Mouse (Mus musculus): ENCODE results near the gene Txndc16.

Txndc16 gene

GRCm38 (mm10) chr14:45220090-45220956 is at the start of gene Txndc16:
TSS of gene Txndc16 (minus strand) at chr14:45220328.
- in situ Hi-C loops (cut with MboI, MseI): no loop called here

GRCm38 (mm10) chr14:45263831-45264592 is 43.9 kb upstream of the Txndc16 start:
- in situ Hi-C loops (cut with MboI, MseI): no loop called here

- in situ Hi-C loops (cut with MboI, MseI): no loop called here
Observed at GRCm38 (mm10) chr14:45251548-45252076, 31.5 kb upstream of the Txndc16 start.

GRCm38 (mm10) chr14:45241613-45242012 is 21.5 kb upstream of the Txndc16 start:
- in situ Hi-C loops (cut with MboI, MseI): no loop called here

- in situ Hi-C loops (cut with MboI, MseI): no loop called here
Observed at GRCm38 (mm10) chr14:45239042-45239441, 18.9 kb upstream of the Txndc16 start.

GRCm38 (mm10) chr14:45220957-45221630 is 966 bp upstream of the Txndc16 start:
- in situ Hi-C loops (cut with MboI, MseI): no loop called here

GRCm38 (mm10) chr14:45219281-45220089 is 643 bp downstream of the Txndc16 start, which contains the start of gene Gpr137c:
TSS of gene Gpr137c (plus strand) at chr14:45219717.
- in situ Hi-C loops (cut with MboI, MseI): loop anchor here (5.0 kb wide), 1 partner anchor 212 kb away; no protein-coding TSS in a partner anchor

- in situ Hi-C loops (cut with MboI, MseI): loop anchor here (5.0 kb wide), 1 partner anchor 210 kb away; no protein-coding TSS in a partner anchor
Observed at GRCm38 (mm10) chr14:45217693-45218092, 2.4 kb downstream of the Txndc16 start.

- in situ Hi-C loops (cut with MboI, MseI): loop anchor here (5.0 kb wide), 1 partner anchor 210 kb away; no protein-coding TSS in a partner anchor
Observed at GRCm38 (mm10) chr14:45216711-45217340, 3.3 kb downstream of the Txndc16 start.

- in situ Hi-C loops (cut with MboI, MseI): no loop called here
Observed at GRCm38 (mm10) chr14:45211431-45211830, 8.7 kb downstream of the Txndc16 start.

- in situ Hi-C loops (cut with MboI, MseI): no loop called here
Observed at GRCm38 (mm10) chr14:45210683-45211082, 9.4 kb downstream of the Txndc16 start.

- in situ Hi-C loops (cut with MboI, MseI): no loop called here
Observed at GRCm38 (mm10) chr14:45200607-45201006, 19.5 kb downstream of the Txndc16 start.

GRCm38 (mm10) chr14:45190999-45191398 is 29.1 kb downstream of the Txndc16 start:
- in situ Hi-C loops (cut with MboI, MseI): no loop called here

- in situ Hi-C loops (cut with MboI, MseI): no loop called here
Observed at GRCm38 (mm10) chr14:45181611-45182010, 38.5 kb downstream of the Txndc16 start.

GRCm38 (mm10) chr14:45179606-45180005 is 40.5 kb downstream of the Txndc16 start:
- in situ Hi-C loops (cut with MboI, MseI): no loop called here

- in situ Hi-C loops (cut with MboI, MseI): no loop called here
Observed at GRCm38 (mm10) chr14:45179186-45179585, 40.9 kb downstream of the Txndc16 start.

GRCm38 (mm10) chr14:45175012-45175740 is 45.0 kb downstream of the Txndc16 start:
- in situ Hi-C loops (cut with MboI, MseI): no loop called here

- in situ Hi-C loops (cut with MboI, MseI): no loop called here
Observed at GRCm38 (mm10) chr14:45172260-45172659, 47.9 kb downstream of the Txndc16 start.

- in situ Hi-C loops (cut with MboI, MseI): loop anchor here (10.0 kb wide), 1 partner anchor 313 kb away; the partner anchor contains the start of gene Ptgdr
Observed at GRCm38 (mm10) chr14:45167366-45167765, 52.8 kb downstream of the Txndc16 start.
